Mouse (Mus musculus): ENCODE results near the gene Mrpl28.
A peak's percentile ranks its signal among the peaks of the same experiment; 100 is the strongest.

The Mrpl28 gene

GRCm38 (mm10) chr17:26115956-26116487 lies 7.3 kb upstream of the Mrpl28 start:
- no peak for DNase-seq (ENCODE audit: low spot score)

DNA sequence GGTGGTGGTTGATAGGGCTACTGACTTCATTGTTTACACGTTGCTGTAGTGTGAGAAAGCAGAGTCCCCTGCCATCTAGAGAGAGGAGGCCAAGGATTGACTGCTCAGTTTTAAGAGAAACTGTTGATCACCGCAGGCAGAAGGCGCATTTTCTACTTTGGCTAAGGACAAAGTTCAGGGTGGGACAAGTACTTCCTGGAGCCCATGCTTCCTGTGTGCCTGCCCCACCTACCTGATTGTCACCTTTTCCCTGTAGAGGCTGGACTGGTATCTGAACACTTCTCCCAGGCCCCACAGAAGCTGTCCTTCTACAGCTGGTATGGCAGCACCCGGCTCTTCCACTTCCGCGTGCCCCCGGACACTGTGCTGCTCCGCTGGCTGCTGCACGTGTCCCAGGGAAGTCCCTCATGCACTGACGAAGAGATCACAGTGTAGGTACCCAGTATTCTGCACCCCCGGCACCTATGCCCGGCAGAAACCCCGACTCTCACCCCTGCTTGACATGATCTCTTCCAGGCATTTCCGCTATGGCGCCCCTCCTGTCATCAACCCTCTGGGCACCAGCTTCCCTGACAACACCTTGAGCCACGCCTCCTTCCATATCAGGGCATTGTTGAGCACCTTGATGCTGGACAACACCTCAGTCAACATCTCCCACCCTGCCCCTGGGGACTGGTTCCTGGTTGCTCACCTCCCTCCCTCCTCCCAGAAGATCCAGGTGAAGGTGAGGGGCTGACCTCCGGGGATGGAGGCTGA lies 6.6 kb upstream of the Mrpl28 start:
- no peak for DNase-seq (ENCODE audit: low spot score)

- DNase-seq (ENCODE audit: low spot score), result peak; percentile 70
Measured at GRCm38 (mm10) chr17:26119766-26120710, 3.3 kb upstream of the Mrpl28 start.

DNA sequence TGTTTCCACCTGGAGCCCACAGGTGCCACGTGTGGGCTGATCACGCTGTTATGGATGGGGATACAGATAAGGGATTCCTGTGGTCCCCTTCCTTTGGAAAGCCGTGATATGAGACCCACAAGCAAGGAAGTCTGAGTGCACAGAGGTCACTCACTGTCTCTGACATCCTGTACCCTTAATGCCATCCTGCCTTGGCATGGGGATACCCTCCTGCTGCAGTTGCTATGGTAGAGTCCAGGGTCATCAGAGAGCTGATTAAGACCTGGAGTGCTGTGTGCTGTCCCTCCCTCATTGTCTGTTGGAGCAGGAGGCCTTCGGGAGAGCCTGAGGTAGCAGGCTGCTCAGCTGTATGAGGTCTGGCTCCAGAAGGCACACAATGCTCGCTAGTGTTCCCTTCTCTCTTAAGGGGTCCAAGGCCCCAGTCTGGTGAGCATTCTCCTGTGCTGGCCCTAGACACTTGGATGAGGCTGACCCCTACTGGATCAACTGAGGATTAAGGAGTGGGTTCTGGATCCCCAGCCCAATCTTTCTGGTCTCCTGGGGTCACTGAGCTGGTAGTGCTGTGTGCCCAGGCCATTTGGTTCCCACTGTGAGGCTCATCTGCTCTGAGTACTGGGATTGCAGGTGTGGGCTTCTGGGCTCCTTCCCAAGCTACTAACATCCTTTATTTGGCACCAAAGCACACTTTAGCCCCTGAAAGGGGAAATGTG lies 714 bp upstream of the Mrpl28 start:
- no peak for DNase-seq (ENCODE audit: low spot score)

GRCm38 (mm10) chr17:26124560-26124959 lies 1.3 kb downstream of the Mrpl28 start:
- no peak for DNase-seq (ENCODE audit: low spot score)

DNA sequence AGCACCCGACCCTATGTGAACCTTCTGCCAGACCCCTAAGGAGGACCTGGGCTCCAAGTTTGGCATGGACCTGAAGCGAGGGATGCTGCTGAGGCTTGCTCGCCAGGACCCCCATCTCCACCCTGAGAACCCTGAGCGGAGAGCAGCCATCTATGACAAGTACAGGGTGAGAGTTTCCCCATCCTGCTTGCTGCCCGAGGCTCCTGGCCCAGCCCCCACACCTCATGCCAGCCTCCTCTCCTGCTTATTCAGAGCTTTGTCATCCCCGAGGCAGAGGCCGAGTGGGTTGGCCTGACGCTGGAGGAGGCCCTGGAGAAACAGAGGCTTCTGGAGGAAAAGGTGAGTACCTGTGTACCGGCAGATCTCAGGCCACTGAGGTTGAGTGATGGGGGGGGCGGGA lies 1.9 kb downstream of the Mrpl28 start:
- no peak for DNase-seq (ENCODE audit: low spot score)

- no peak for DNase-seq (ENCODE audit: low spot score)
Measured at GRCm38 (mm10) chr17:26131062-26131732, 7.9 kb downstream of the Mrpl28 start.

- no peak for DNase-seq (ENCODE audit: low spot score)
Measured at GRCm38 (mm10) chr17:26131856-26132853, 8.9 kb downstream of the Mrpl28 start.

DNA sequence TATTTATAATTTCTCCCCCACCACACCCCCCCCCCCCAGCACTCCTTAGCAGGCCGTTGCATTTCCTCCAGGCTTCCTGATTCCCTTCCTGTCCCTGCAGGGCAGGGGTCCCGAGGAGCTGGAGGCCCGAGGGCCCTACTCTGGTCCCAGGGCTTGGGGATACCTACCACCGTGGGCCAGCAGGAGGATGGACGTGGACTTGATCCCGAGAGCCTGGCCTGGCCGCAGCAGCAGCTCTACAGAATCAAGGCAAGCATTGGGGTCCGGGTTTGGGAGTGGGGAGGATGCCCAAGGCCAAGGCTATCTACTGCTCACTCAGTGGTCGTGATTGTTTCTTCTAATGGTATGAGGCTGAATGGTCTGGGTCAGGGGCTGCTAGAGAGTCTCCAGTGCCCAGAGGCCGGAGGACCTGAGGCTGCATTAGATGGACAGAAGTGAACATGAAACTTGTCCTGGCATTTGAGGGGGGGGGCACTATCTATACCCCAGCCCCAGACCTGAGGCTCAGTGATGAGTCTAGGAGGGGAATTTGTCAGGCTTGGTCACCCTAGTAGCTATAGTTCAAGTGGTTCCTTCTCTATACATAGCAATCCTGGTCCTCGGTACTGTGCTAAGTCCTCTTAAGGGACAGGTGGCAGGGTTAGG lies 13.9 kb downstream of the Mrpl28 start:
- DNase-seq (ENCODE audit: low spot score), result no peak

GRCm38 (mm10) chr17:26137751-26138130 lies 14.4 kb downstream of the Mrpl28 start:
- DNase-seq (ENCODE audit: low spot score), result no peak

DNA sequence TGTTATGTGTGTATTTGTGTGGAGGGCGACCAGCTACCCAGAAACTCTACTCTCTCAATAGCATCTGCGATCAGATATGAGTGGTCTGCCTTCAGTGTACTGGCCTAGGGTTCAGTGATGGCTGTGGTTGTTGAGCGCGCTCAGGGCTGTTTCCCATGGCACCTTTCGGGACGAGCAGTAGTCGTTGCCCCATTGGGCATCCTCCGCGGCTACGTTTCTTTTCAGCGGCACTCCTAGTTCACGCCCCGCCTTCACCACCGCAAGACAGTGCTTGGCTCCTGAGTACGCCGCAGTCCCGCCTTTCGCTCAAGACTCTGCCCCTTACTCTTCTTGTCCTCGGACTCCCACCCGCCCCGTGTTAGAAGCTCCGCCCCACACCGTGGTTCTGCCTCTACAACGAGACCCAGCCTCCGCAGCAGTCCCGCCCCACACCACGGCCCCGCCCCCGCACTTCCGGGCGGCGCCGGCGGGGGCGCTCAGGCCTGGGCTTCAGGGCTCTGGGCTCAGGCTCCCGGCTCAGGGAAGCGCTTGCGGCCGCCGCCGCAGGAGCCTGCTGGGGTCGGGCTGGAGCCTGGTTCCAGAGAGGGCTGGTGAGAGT lies 15.0 kb downstream of the Mrpl28 start, which contains the start of gene Axin1:
TSS of gene Axin1 (plus strand) at position 450 of the 598 bp plus-strand sequence.
- DNase-seq (ENCODE audit: low spot score), result peak; percentile 98

DNA sequence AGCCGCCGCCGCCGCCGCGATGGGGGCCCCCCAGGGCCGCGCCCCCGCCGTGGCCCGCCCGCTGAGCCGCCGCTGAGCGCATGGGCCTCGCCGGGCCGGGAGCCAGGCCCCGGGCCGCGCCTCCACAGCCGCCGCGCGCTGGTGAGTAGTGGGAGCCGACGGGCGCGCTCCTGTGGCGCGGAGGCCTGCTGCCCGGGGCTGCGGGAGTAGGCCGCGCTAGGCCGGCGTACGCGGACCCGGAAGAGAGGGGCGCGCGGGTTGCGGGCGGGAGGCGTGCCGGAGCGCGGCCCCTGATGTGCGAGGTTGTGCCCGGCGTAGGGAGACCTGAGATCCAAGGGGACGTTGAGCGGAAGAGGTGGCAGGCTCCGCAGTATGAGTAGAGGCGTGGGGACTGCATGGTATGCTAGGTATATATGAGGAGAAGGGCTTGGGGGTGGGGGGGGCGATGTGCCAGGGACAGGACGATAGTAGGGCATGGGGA lies 15.6 kb downstream of the Mrpl28 start:
- peak; percentile 68 for DNase-seq (ENCODE audit: low spot score)

- no peak for DNase-seq (ENCODE audit: low spot score)
Measured at GRCm38 (mm10) chr17:26142796-26143195, 19.5 kb downstream of the Mrpl28 start.

DNA sequence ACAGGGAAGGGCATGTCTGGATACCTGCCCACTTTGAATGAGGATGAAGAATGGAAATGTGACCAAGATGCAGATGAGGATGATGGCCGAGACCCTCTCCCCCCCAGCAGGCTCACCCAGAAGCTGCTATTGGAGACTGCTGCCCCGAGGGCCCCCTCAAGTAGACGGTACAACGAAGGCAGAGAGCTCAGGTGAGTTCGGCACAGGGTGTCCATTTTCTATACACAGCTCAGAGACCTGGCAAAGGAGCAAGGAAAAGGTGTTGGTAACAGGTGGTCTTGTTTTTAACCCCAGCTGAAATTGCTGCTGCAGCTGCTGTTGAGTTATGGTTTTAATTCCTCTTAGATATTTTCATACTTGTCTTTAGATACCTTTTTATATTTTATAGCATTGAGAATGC lies 20.1 kb downstream of the Mrpl28 start:
- DNase-seq (ENCODE audit: low spot score), result no peak

GRCm38 (mm10) chr17:26149056-26149455 lies 25.8 kb downstream of the Mrpl28 start:
- no peak for DNase-seq (ENCODE audit: low spot score)

DNA sequence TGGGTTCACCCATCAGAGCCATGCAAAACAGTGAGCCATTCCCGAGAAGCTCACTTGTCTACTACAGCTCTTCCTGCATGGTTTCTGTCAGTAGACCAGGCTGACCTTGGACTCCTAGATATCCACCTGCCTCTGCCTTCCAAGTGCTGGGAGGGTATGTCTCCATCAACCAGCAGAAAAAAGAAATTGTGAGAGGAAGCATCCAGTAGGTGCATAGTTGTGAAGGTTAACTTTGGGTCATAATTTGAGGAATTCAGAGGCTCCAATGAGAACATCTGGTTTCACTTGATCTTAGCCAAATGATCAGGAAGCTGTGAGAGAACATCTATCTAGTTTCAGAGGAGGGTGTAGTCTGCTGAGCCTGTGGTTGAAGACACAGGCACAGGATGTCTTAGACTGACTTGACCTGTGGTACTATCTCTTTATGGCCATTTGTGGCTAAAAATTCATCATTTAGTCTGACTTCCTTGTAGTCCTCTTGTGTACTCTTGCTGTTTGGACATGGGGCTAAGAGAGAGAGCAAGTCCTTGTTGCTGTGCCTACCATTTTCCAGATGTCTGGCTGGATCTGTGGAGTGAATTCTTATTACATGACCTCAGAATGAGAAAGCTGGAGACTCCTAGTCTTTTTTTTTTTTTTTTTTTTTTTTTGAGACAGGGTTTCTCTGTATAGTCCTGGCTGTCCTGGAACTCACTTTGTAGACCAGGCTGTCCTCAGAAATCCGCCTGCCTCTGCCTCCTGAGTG lies 28.8 kb downstream of the Mrpl28 start:
- DNase-seq (ENCODE audit: low spot score), result no peak

- no peak for DNase-seq (ENCODE audit: low spot score)
Measured at GRCm38 (mm10) chr17:26162736-26163135, 39.4 kb downstream of the Mrpl28 start.

DNA sequence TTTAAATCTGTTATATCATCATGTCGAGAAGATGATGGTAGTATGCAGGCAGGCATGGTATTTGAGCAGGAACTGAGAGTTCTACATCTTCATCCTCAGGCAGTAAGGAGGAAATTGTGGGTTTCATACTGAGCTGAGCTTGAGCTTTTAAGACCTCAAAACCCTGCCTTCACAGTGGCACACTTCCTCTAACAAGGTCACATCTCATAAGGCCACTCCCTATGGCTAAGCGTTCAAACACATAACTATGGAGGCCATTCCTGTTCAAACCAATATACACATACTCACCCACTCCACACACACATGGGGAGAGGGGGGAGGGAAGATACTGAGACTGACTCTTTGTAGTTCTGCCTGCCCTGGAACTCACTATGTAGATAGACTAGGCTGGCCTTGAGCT lies 44.7 kb downstream of the Mrpl28 start:
- no peak for DNase-seq (ENCODE audit: low spot score)

Data from MN1 (cell line).